Mouse (Mus musculus) stomach, postnatal 0 days (tissue): ENCODE data around the gene Fxn.

Source experiments
- CTCF ChIP-seq: IDR thresholded peaks from 2 replicates; pipeline ENCODE4 v1.5.1; 2016; ENCODE audit warnings: antibody characterized with exemption, low read depth, mild to moderate bottlenecking, moderate library complexity
- EP300 ChIP-seq: optimal IDR thresholded peaks from 2 replicates; pipeline ENCODE3; 2016; ENCODE audit warnings: antibody characterized with exemption

DNA sequence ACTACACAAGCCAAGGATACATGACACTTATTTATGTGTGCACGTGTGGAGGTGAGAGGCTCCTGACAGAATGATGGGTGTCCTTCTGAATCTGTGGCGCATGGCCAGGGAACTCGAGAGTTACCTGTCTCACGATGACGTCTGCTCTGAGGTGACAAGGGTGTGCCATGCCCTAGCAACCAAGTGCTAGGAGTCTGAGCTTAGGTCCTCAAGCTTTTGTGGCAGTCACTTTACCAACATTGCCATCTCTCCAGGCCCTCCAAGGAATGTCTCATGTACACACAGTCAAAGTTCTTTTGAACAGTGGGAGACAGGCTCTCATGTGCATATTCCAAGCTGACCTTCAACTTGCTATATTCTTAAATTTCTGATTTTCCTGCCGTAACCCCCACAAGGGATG is 22.4 kb downstream of the Fxn start:
- TF ChIP-seq CTCF (no peak), EP300 (no peak)
